Mouse (Mus musculus) forebrain, embryonic 12.5 days (tissue): ENCODE data around the gene Hps4. TPM values are rescaled to one million over a fixed set of nuclear protein-coding genes. Genes with fewer than 3 reads are reported as not detected.
A peak's percentile ranks its signal among the peaks of the same experiment; 100 is the strongest.

Source experiments
- ATAC-seq: fragments of 200-750 bp; cut with Nextera tagmentation; 2 replicates; pipeline ENCODE4 v1.8.0; 2017; ENCODE audit warnings: moderate TSS enrichment; ENCODE audit not compliant: low FRiP score
- H3K27ac ChIP-seq: fragments of 300-500 bp; sonication (generic); 2 replicates; pipeline ENCODE4 v1.5.1; 2016; ENCODE audit warnings: mild to moderate bottlenecking
- H3K27me3 ChIP-seq: fragments of 300-500 bp; sonication (generic); 2 replicates; pipeline ENCODE4 v1.6.1; 2016; ENCODE audit warnings: mild to moderate bottlenecking
- H3K36me3 ChIP-seq: fragments of 300-500 bp; sonication (generic); replicated peaks from 2 replicates; pipeline ENCODE4 v1.6.1; 2016; ENCODE audit warnings: mild to moderate bottlenecking
- H3K4me1 ChIP-seq: fragments of 300-500 bp; sonication (generic); 2 replicates; pipeline ENCODE4 v1.6.1; 2016
- H3K4me2 ChIP-seq: fragments of 300-500 bp; sonication (generic); 2 replicates; pipeline ENCODE4 v1.6.1; 2016; ENCODE audit warnings: mild to moderate bottlenecking, moderate library complexity
- H3K4me3 ChIP-seq: fragments of 300-500 bp; sonication (generic); replicated peaks from 2 replicates; pipeline ENCODE4 v1.5.1; 2016; ENCODE audit warnings: mild to moderate bottlenecking
- H3K9ac ChIP-seq: fragments of 300-500 bp; sonication (generic); 2 replicates; pipeline ENCODE4 v1.6.1; 2016; ENCODE audit warnings: mild to moderate bottlenecking
- H3K9me3 ChIP-seq: fragments of 300-500 bp; sonication (generic); 2 replicates; pipeline ENCODE4 v1.6.1; 2016
- WGBS: fragments of 180-500 bp; shearing (Covaris S2); methylation state at CpG from one replicate; pipeline ENCODE4 v1.1.7; 2016; 5-methylcytosine and 5-hydroxymethylcytosine counted together
- polyA plus RNA-seq: library from polyadenylated mRNA; unstranded; fragments of >200 nt; fragmentation: Nextera tagmentation; extraction: Ambion mirVana; gene quantifications from 2 replicates; pipeline ENCODE4 v1.2.1, GENCODE M21; 2016

Hps4 gene
- polyA plus RNA-seq, 1 experiment from 2014 or later: 36.1 TPM

DNA sequence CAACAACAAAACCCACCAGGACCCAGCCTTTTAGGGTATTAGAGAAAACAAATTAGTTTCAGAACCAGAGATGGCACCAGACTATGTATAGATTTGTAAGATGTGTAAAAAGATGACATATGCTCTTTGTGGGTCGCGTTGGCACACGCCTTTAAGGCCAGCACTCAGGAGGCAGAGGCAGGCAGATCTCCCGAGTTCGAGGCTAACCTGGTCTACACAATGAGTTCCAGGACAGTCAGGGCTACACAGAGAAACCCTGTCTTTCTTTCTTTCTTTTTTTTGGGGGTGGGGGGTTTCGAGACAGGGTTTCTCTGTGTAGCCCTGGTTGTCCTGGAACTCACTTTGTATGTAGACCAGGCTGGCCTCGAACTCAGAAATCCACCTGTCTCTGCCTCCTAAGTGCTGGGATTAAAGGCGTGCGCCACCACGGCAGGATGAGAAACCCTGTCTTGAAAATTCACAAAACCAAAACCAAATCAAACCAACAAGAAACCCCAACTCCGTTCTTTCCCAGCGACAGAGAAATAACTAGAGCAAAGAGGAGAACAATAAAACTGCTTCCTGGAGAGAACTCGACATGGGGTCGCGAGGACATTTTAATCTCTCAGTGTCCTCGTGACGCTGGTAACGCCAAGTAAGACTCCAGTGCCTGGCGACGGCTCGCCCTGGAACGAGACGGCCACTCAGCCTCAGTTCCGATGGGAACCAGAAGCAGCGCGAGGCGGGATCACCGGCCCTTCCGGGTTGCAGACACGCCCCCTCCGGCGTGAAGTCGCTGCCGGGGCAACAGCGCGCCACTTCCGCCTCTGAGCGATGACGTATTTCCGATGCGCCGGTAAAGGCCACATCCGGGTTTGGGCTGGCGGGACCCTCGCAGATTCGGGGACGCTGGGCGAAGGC, 17.1 kb upstream of the Hps4 start, which contains the start of gene Tfip11:
TSS of gene Tfip11 (plus strand) at position 813 of the 900 bp plus-strand sequence.
- H3K36me3 ChIP-seq: peaks cover 33% of the 10 kb centered on the region
- ATAC-seq: peak; percentile 94
- H3K4me1 ChIP-seq: peaks cover 21% of the 10 kb centered on the region
- WGBS: 9% methylated on average over 48 of the region's 48 CpGs
- no peaks in the 10 kb centered on the region for H3K9me3 ChIP-seq
- H3K27ac ChIP-seq: peak within 1 kb of the TSS; percentile 81
- peak within 1 kb of the TSS; percentile 76 for H3K9ac ChIP-seq
- H3K4me2 ChIP-seq: peak within 1 kb of the TSS; percentile 86
- peaks cover 13% of the 10 kb centered on the region; the same call in 1 of the 2 replicates for H3K27me3 ChIP-seq
- H3K4me3 ChIP-seq: peak within 1 kb of the TSS; percentile 77

DNA sequence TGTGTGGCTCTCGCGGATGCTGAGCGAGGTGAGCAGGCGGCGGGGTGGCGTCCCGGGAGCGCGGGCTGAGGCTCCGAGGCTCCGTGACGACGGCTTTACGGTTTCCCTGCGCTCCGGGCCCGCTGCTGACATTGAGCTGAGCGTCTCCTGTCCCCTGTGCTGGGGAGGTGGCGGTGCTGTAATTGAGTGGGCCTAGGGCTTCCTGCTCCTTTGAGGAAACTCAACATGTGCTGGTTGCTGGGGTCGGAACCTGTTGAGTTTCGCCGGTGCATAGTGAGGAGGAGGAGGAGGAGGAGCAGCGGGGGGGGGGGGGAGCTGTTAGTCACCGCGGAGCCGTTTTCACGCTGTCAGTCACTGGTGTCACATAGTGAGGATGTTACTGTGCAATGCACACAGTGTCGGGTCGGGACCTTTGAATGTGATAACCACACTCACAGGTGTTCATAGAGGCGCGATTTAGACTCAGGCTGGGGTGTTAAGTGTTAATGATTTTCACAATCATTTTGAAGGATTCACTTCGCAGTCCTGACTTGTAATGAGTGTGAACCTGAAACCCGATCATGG, 16.4 kb upstream of the Hps4 start:
- Histone ChIP-seq H3K27ac (no peak overlapping the region; the same call in 1 of the 2 replicates), H3K36me3 (peaks cover 40% of the 10 kb centered on the region)
- ATAC-seq: peak; percentile 70

DNA sequence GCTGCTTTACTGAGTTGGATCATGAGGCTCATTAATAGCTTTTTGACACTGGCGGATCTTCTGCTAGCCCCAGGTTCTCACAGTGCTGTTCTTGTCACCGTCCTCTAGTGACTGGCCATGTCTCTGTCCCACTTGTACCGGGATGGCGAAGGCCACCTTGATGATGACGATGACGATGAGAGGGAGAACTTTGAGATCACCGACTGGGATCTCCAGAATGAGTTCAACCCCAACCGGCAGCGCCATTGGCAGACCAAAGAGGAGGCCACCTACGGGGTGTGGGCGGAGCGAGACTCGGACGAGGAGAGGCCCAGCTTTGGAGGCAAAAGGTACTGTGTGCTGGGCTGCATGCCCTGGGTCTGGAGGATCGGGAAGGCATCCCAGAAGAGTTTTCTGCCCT, 15.0 kb upstream of the Hps4 start:
- H3K36me3 ChIP-seq: peaks cover 54% of the 10 kb centered on the region
- H3K27ac ChIP-seq: no peak overlapping the region
- WGBS: 91% methylated on average over 15 of the region's 15 CpGs
- no peak overlapping the region for H3K4me2 ChIP-seq
- no peak for ATAC-seq
- no peak overlapping the region for H3K9ac ChIP-seq
- H3K27me3 ChIP-seq: 0 out of 2 replicates have a peak, but pooled peaks cover 13% of the 10 kb centered on the region
- no peak overlapping the region for H3K4me3 ChIP-seq
- H3K9me3 ChIP-seq: no peaks in the 10 kb centered on the region
- peaks cover 21% of the 10 kb centered on the region for H3K4me1 ChIP-seq

More for the DNA sequence above, 16.4 kb upstream of the Hps4 start:
- Histone ChIP-seq H3K9ac (peak overlapping the region; percentile 76), H3K27me3 (peaks cover 13% of the 10 kb centered on the region; the same call in 1 of the 2 replicates), H3K9me3 (no peaks in the 10 kb centered on the region), H3K4me3 (peak overlapping the region; percentile 77), H3K4me1 (peaks cover 21% of the 10 kb centered on the region), H3K4me2 (peak overlapping the region; percentile 86)
- WGBS: 2% methylated on average over 32 of the region's 33 CpGs

- Histone ChIP-seq H3K27ac (no peak overlapping the region), H3K9me3 (no peaks in the 10 kb centered on the region), H3K36me3 (peaks cover 75% of the 10 kb centered on the region), H3K4me3 (no peak overlapping the region), H3K9ac (no peak overlapping the region), H3K4me2 (no peak overlapping the region), H3K27me3 (no peaks in the 10 kb centered on the region), H3K4me1 (peaks cover 18% of the 10 kb centered on the region)
- ATAC-seq: no peak
- WGBS: 95% methylated on average over 14 of the region's 14 CpGs
Observed at GRCm38 (mm10) chr5:112329805-112330564, 12.9 kb upstream of the Hps4 start.

DNA sequence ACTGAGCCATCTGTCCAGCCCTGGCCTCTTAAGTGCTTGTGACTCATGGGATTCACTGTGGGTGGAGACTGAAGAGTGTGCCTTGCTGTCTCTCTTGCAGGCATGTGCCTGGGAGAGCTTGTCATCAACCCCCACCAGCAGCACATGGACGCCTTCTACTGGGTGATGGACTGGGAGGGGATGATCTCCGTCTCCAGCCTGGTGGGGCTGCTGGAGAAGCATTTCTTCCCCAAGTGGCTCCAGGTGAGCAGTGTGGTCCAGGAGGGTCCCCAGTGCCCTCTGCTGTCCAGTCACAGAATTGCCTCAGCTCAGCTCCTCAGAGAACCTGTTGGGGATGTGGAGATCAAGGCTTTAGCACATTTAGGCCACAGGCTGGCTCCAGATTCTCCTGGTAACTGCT, 7.4 kb upstream of the Hps4 start:
- WGBS: 17% methylated on average over 2 of the region's 2 CpGs
- no peak overlapping the region for H3K4me2 ChIP-seq
- H3K4me1 ChIP-seq: no peaks in the 10 kb centered on the region
- no peak overlapping the region for H3K27ac ChIP-seq
- ATAC-seq: 0 out of 2 replicates have a peak, but pooled peaks have one; percentile 36
- H3K9ac ChIP-seq: no peak overlapping the region
- H3K9me3 ChIP-seq: no peaks in the 10 kb centered on the region
- no peaks in the 10 kb centered on the region for H3K27me3 ChIP-seq
- no peak overlapping the region for H3K4me3 ChIP-seq
- peaks cover 90% of the 10 kb centered on the region for H3K36me3 ChIP-seq

DNA sequence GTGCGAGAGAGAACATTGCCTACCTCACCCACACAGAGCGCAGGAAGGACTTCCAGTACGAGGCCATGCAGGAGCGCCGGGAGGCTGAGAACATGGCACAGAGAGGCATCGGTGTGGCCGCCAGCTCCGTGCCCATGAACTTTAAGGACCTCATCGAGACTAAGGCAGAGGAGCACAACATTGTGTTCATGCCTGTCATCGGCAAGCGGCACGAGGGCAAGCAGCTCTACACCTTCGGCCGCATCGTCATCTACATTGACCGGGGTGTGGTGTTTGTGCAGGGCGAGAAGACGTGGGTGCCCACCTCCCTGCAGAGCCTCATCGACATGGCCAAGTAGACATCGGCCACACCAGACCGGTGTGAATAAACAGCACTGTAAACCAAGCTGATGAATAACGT, 5.9 kb upstream of the Hps4 start:
- no peaks in the 10 kb centered on the region for H3K27me3 ChIP-seq
- 94% methylated on average over 22 of the region's 22 CpGs for WGBS
- no peak for ATAC-seq
- H3K4me3 ChIP-seq: no peak overlapping the region
- no peaks in the 10 kb centered on the region for H3K9me3 ChIP-seq
- peaks cover 9% of the 10 kb centered on the region for H3K4me1 ChIP-seq
- H3K36me3 ChIP-seq: peaks cover 75% of the 10 kb centered on the region
- no peak overlapping the region for H3K27ac ChIP-seq
- H3K4me2 ChIP-seq: no peak overlapping the region
- no peak overlapping the region for H3K9ac ChIP-seq

- no peak overlapping the region for H3K27ac ChIP-seq
- H3K4me1 ChIP-seq: peaks cover 25% of the 10 kb centered on the region
- H3K36me3 ChIP-seq: peaks cover 53% of the 10 kb centered on the region
- H3K4me2 ChIP-seq: no peak overlapping the region
- H3K9me3 ChIP-seq: no peaks in the 10 kb centered on the region
- H3K27me3 ChIP-seq: no peaks in the 10 kb centered on the region
- no peak overlapping the region for H3K4me3 ChIP-seq
- ATAC-seq: no peak
- no peak overlapping the region for H3K9ac ChIP-seq
- 78% methylated on average over 7 of the region's 7 CpGs for WGBS
Observed at GRCm38 (mm10) chr5:112339215-112339614, 3.7 kb upstream of the Hps4 start.

DNA sequence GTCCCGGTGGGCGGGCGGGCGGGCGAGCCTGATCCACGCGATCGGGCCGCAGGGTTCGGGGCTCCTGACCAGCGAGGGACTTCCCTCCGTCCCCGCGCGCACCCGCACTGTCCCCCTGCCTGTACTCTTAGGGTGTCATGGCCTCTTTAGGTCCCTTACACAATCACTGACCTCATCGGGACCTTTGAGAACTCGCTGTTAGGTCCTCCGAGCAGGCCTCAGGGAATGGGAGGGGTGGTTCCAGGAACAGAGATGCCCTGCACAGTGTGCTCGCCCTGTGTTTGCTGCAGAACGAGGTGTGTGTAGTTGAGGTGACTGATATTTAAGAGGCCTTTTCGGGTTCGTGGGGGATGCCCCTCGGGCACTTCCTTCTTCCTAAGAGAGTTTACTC, 317 bp downstream of the Hps4 start:
- Histone ChIP-seq H3K4me1 (peaks cover 39% of the 10 kb centered on the region), H3K4me3 (peak overlapping the region; percentile 90), H3K36me3 (peaks cover 29% of the 10 kb centered on the region), H3K9me3 (no peaks in the 10 kb centered on the region), H3K27ac (peak overlapping the region; percentile 70), H3K27me3 (no peaks in the 10 kb centered on the region), H3K9ac (peak overlapping the region; percentile 79), H3K4me2 (peak overlapping the region; percentile 76)
- peak; percentile 75 for ATAC-seq
- WGBS: under 1% methylated on average over 24 of the region's 24 CpGs

DNA sequence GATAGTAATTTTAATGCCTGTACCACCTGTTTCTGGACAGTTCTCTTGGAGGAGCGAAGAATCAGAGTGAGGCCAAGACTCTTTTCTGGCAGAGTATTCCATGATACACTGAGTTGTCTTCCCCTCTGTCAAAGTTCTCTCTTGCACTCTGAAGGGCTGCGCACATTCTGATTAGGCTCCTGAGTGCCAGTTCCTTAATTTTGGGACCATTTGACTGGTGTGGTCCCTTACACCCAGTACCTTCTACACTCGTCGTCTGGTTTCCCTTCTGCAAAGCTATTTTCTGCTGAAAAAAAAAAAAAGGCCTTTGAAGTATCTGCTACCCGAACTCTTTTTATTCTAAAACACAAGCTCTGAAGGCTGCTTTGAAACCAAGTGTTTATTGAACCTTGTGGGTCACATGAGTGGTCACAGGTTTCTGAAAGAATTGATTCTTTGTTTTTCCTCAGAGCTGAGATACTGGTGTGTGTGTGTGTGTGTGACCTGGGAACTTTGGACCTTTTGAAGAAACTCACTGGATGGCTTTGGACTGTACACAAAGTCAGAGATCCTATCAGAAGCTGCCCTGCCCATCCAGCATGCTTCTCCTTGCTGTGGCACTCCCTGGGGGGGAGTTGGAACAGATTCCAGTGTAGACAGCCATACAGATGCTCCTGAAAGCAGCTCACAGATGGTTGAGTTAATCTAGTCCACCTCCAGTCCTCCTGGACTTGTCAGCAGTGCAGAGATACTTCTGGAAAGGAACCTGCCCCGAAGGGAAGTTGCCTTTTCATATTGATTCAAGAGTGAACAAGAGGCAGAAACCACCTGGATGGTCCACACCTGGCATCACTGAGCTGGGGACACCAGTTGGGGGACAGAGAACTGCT, 1.4 kb downstream of the Hps4 start:
- 74% methylated on average over 6 of the region's 6 CpGs for WGBS
- H3K9ac ChIP-seq: 0 out of 2 replicates have a peak overlapping the region, but pooled peaks have one; percentile 29
- no peak overlapping the region for H3K4me3 ChIP-seq
- no peak for ATAC-seq
- H3K4me1 ChIP-seq: peaks cover 39% of the 10 kb centered on the region
- H3K27ac ChIP-seq: no peak overlapping the region
- no peaks in the 10 kb centered on the region for H3K27me3 ChIP-seq
- no peaks in the 10 kb centered on the region for H3K9me3 ChIP-seq
- H3K36me3 ChIP-seq: peaks cover 31% of the 10 kb centered on the region
- no peak overlapping the region for H3K4me2 ChIP-seq

DNA sequence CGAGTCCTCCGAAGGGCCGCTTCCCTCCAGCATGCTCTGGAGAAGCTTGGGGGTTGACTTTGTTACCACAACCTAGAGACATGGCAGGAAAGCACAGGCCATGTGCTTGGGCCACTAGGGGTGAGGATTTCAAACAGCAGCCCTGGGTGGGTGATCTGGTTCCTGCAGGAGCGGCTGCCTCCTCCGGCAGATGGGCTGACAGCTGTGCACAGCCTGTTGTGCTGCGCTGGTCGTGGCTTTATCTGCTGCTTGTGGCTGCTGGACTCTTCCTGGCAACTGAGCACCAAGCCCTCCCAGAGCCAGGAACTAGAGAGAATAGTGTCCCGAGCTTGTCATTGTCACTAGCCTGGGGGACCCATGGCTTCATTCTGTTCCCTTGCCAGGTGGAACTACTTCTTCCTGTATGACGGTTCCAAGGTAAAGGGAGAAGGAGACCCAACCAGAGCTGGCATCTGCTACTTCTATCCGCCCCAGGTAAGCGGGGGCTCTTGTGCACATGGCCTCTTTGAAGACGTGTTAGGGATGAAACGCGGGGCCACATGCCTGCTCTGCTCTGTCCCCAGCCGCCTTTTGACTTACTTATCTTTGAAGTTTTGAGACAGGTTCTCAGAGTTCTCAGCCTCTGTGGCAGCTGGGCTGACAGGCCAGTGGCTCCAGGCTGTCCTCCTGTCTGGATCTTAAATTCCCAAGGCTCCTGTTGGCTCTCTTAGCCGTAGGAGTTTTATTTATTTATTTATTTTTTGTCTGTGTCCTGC, 3.5 kb downstream of the Hps4 start:
- Histone ChIP-seq H3K4me2 (no peak overlapping the region), H3K27me3 (no peaks in the 10 kb centered on the region), H3K4me1 (peaks cover 36% of the 10 kb centered on the region), H3K36me3 (peaks cover 47% of the 10 kb centered on the region), H3K4me3 (no peak overlapping the region), H3K27ac (no peak overlapping the region), H3K9ac (no peak overlapping the region), H3K9me3 (no peaks in the 10 kb centered on the region)
- no peak for ATAC-seq
- 89% methylated on average over 16 of the region's 16 CpGs for WGBS

- no peak for ATAC-seq
- Histone ChIP-seq H3K36me3 (peaks cover 67% of the 10 kb centered on the region), H3K27ac (no peak overlapping the region), H3K4me1 (peaks cover 15% of the 10 kb centered on the region; the same call in 1 of the 2 replicates), H3K9ac (no peak overlapping the region), H3K9me3 (no peaks in the 10 kb centered on the region), H3K27me3 (no peaks in the 10 kb centered on the region), H3K4me3 (no peak overlapping the region), H3K4me2 (no peak overlapping the region)
- WGBS: 96% methylated on average over 8 of the region's 8 CpGs
Observed at GRCm38 (mm10) chr5:112349169-112349568, 6.3 kb downstream of the Hps4 start.
